Mouse (Mus musculus) liver, embryonic 14.5 days (tissue): ENCODE measurements around the gene Zfp872. TPM values are rescaled to one million over a fixed set of nuclear protein-coding genes. Genes with fewer than 3 reads are reported as not detected.

ENCODE experiments used
- ATAC-seq: fragments of 200-750 bp; cut with Nextera tagmentation; 2 replicates; pipeline ENCODE4 v1.8.0; 2017; ENCODE audit warnings: moderate number of reproducible peaks, mild to moderate bottlenecking, moderate library complexity; ENCODE audit not compliant: insufficient read depth
- DNase-seq, 3 experiments: peaks; one replicate each; pipeline ENCODE4 v3.0.0-alpha.2; 2012 to 2013; ENCODE audit warnings: low read depth in 3 of 3, low spot score in 3 of 3
- H3K27ac ChIP-seq: fragments of 300-500 bp; sonication (generic); 2 replicates; pipeline ENCODE4 v1.5.1; 2014; ENCODE audit warnings: moderate library complexity, mild to moderate bottlenecking, control low read depth, inconsistent platforms
- H3K27me3 ChIP-seq: fragments of 300-500 bp; sonication (generic); 2 replicates; pipeline ENCODE4 v1.6.1; 2014; ENCODE audit warnings: mild to moderate bottlenecking, low read length, moderate library complexity; ENCODE audit not compliant: control insufficient read depth, insufficient read depth
- H3K36me3 ChIP-seq: fragments of 300-500 bp; sonication (generic); replicated peaks from 2 replicates; pipeline ENCODE4 v1.6.1; 2014; ENCODE audit warnings: low read depth; ENCODE audit not compliant: control insufficient read depth, insufficient read depth
- H3K4me1 ChIP-seq, 2 experiments: fragments of 200-500 bp in 1 of 2; fragments of 300-500 bp in 1 of 2; sonication (generic) in 1 of 2; replicated peaks; 2 replicates each; pipeline ENCODE4 v1.6.1; 2012 to 2014; ENCODE audit warnings: antibody characterized with exemption in 1 of 2, inconsistent platforms in 1 of 2, low read length in 1 of 2; ENCODE audit not compliant: control insufficient read depth in 2 of 2, insufficient read depth in 2 of 2
- H3K4me2 ChIP-seq: fragments of 300-500 bp; sonication (generic); 2 replicates; pipeline ENCODE4 v1.6.1; 2014; ENCODE audit warnings: low read depth, mild to moderate bottlenecking, control low read depth, moderate library complexity
- H3K4me3 ChIP-seq, 2 experiments: fragments of 200-500 bp in 1 of 2; fragments of 300-500 bp in 1 of 2; sonication (generic) in 1 of 2; 2 replicates each; pipeline ENCODE4 v1.5.1; 2012 to 2014; ENCODE audit warnings: low read depth in 2 of 2, low read length in 2 of 2, mild to moderate bottlenecking in 2 of 2, control low read depth in 1 of 2, inconsistent platforms in 1 of 2, moderate library complexity in 1 of 2; ENCODE audit not compliant: insufficient read depth in 1 of 2
- H3K9ac ChIP-seq: fragments of 300-500 bp; sonication (generic); replicated peaks from 2 replicates; pipeline ENCODE4 v1.6.1; 2014; ENCODE audit warnings: mild to moderate bottlenecking, control low read depth, moderate library complexity
- H3K9me3 ChIP-seq: fragments of 300-500 bp; sonication (generic); 2 replicates; pipeline ENCODE4 v1.6.1; 2016; ENCODE audit warnings: low read length, mixed read lengths; ENCODE audit not compliant: control insufficient read depth
- CTCF ChIP-seq: IDR thresholded peaks from 2 replicates; pipeline ENCODE4 v1.5.1; 2016; ENCODE audit warnings: antibody characterized with exemption, low read depth, control low read depth
- EP300 ChIP-seq: IDR thresholded peaks from 2 replicates; pipeline ENCODE4 v1.6.1; 2016; ENCODE audit warnings: antibody characterized with exemption, low read depth
- WGBS: fragments of 180-500 bp; shearing (Covaris S2); extraction: QIAGEN DNeasy Blood & Tissue Kit; methylation state at CpG from one replicate; pipeline ENCODE4 v1.1.7; 2014; ENCODE audit not compliant: insufficient replicate concordance; 5-methylcytosine and 5-hydroxymethylcytosine counted together
- polyA plus RNA-seq, 2 experiments: library from polyadenylated mRNA; depleted of rRNA in 1 of 2; stranded (reverse) in 1 of 2; unstranded in 1 of 2; fragments of >200 nt; fragmentation: Nextera tagmentation in 1 of 2; extraction: Ambion mirVana in 1 of 2; gene quantifications; 2 replicates each; pipeline versions ENCODE4 v1.2.1 to v1.2.3; 2012 to 2014

Zfp872 gene
- polyA plus RNA-seq, 2 experiments: not detected

DNA sequence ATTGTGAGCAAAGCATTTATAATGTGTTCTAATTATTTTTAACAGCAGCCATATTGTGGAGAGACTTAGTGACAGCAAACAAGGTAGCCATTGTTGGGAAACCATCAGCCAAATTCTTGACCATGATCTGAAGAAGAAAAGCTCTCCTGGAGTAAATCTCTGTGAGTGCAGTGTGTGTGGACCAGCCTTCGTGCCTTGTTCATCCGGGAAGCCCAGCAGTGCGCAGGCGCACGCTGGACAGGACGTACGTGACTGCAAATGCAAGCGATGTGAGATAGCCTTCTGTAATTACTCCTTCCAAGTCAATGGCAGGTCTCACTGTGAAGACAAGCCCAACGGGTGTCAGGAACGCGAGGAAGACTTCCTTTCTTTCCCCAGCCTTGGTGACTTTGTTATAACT is 18.6 kb upstream of the Zfp872 start:
- H3K27me3 ChIP-seq: no peaks in the 10 kb centered on the region; the same call in 1 of the 2 replicates
- H3K36me3 ChIP-seq: no peaks in the 10 kb centered on the region
- DNase-seq (no peak), ATAC-seq (no peak)
- no peaks in the 10 kb centered on the region for H3K4me1 ChIP-seq
- no peak overlapping the region for H3K4me2 ChIP-seq
- WGBS: 77% methylated on average over 11 of the region's 11 CpGs
- no peaks in the 10 kb centered on the region; the same call in 1 of the 2 replicates for H3K9me3 ChIP-seq
- no peak overlapping the region for H3K4me3 ChIP-seq
- no peak for TF ChIP-seq EP300
- no peak for TF ChIP-seq CTCF
- H3K27ac ChIP-seq: no peak overlapping the region
- H3K9ac ChIP-seq: no peak overlapping the region

DNA sequence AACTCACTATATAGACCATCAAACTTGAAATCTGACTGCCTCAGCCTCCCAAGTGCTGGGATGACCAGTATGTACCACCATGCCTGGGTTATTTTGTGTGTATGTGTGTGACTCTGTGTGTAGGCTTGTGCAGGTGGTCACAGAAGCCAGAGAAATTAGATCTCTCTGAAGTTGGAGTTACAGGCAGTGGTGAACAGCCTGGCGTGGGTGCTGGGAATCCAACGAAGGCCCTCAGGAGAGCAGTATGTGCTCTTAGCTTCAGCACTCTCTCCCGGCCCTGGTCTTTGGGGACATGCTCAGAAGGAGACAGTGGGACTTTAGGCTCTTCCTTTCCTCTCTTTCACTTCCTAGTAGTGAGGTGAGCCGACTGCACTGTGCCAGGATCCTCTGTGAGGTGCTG is 15.6 kb upstream of the Zfp872 start:
- Histone ChIP-seq H3K36me3 (no peaks in the 10 kb centered on the region), H3K27ac (no peak overlapping the region), H3K4me2 (no peak overlapping the region), H3K4me1 (no peaks in the 10 kb centered on the region), H3K4me3 (no peak overlapping the region), H3K9ac (no peak overlapping the region), H3K27me3 (no peaks in the 10 kb centered on the region), H3K9me3 (no peaks in the 10 kb centered on the region)
- no peak for DNase-seq
- ATAC-seq: no peak
- 62% methylated on average over 4 of the region's 4 CpGs for WGBS
- TF ChIP-seq CTCF (no peak), EP300 (no peak)

DNA sequence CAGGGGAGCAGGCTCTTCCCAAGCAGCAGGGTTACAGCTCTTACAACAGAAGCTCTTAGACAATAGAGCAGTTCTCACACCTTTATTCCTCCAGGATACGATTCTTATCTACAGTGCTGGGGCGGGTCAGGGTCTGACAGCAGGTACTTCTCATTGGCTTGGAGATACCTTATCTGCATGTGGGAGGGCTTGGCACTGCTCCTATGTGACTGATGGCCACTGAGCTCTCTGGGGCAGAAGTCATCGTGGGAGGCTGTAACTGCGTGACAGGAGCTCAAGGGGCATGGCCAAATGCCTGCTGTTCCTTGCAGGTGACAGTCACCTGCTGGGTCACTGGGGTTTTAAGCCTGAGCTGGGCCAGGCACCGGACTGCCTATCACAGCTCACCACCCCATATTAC is 8.5 kb downstream of the Zfp872 start:
- Histone ChIP-seq H3K4me2 (no peak overlapping the region), H3K4me3 (no peak overlapping the region), H3K4me1 (no peaks in the 10 kb centered on the region), H3K9me3 (peaks cover 6% of the 10 kb centered on the region), H3K27me3 (no peaks in the 10 kb centered on the region), H3K9ac (no peak overlapping the region), H3K36me3 (no peaks in the 10 kb centered on the region), H3K27ac (no peak overlapping the region)
- TF ChIP-seq CTCF (no peak), EP300 (no peak)
- 31% methylated on average over 5 of the region's 5 CpGs for WGBS
- DNase-seq (no peak), ATAC-seq (no peak)

DNA sequence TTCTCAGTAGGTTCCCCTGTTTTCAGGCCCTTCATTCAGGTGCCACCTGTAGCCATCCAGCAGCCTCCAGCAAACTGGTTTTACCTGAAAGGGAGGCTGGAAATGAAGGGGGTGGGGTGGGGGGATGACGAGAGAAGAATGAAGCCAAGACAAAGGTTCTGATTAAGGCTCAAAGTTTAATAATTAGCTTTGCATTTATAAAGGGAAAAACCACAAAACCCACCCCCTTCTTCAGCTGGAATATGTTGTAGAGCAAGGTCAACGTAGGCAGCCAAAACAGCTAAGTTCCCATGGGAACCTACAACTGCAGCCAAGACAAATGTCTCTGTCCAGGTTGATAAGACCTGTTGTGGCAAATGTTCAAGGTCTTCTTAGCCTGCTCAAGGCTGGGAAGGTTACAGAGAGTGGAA is 25.9 kb downstream of the Zfp872 start:
- ATAC-seq (no peak), DNase-seq (no peak)
- TF ChIP-seq EP300 (no peak), CTCF (no peak)
- no peak overlapping the region for H3K27ac ChIP-seq
- H3K9me3 ChIP-seq: no peaks in the 10 kb centered on the region
- H3K4me1 ChIP-seq: no peaks in the 10 kb centered on the region; a peak in 1 of 4 replicates
- H3K4me2 ChIP-seq: no peak overlapping the region
- 34% methylated on average over 2 of the region's 2 CpGs for WGBS
- H3K27me3 ChIP-seq: no peaks in the 10 kb centered on the region
- H3K4me3 ChIP-seq: no peak overlapping the region
- H3K36me3 ChIP-seq: no peaks in the 10 kb centered on the region
- H3K9ac ChIP-seq: no peak overlapping the region

DNA sequence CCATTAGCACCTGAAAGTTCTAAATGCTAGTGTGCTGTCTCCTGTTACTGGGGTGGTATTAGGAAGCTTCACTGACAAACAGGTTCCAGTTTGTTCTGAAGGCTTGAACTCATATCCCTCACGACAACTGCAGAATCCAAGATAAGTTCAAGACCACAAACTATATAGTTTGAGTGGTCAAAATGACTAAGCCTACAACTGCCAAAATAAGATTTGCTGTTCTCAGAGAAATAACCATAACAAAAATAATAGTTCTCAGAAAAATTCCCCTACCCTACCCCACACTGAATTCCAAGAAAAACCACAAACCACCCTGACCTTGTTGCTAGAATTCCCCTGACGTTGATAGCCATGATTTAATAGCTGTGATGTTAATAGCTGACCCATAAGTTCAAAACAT is 26.7 kb downstream of the Zfp872 start:
- 21% methylated on average over 2 of the region's 2 CpGs for WGBS
- no peaks in the 10 kb centered on the region for H3K27me3 ChIP-seq
- no peak for ATAC-seq

More for the DNA sequence above, 26.7 kb downstream of the Zfp872 start:
- no peak overlapping the region for H3K27ac ChIP-seq
- H3K9me3 ChIP-seq: no peaks in the 10 kb centered on the region
- DNase-seq: peak in 1 of 3 experiments; percentile 16
- no peaks in the 10 kb centered on the region for H3K36me3 ChIP-seq
- TF ChIP-seq CTCF: no peak
- no peak for TF ChIP-seq EP300
- no peak overlapping the region for H3K4me3 ChIP-seq
- H3K4me1 ChIP-seq: no peaks in the 10 kb centered on the region; a peak in 1 of 4 replicates
- H3K9ac ChIP-seq: no peak overlapping the region
- no peak overlapping the region for H3K4me2 ChIP-seq
